7 mouse cellular contexts compared by ENCODE assay signal in the genomic region with DNA sequence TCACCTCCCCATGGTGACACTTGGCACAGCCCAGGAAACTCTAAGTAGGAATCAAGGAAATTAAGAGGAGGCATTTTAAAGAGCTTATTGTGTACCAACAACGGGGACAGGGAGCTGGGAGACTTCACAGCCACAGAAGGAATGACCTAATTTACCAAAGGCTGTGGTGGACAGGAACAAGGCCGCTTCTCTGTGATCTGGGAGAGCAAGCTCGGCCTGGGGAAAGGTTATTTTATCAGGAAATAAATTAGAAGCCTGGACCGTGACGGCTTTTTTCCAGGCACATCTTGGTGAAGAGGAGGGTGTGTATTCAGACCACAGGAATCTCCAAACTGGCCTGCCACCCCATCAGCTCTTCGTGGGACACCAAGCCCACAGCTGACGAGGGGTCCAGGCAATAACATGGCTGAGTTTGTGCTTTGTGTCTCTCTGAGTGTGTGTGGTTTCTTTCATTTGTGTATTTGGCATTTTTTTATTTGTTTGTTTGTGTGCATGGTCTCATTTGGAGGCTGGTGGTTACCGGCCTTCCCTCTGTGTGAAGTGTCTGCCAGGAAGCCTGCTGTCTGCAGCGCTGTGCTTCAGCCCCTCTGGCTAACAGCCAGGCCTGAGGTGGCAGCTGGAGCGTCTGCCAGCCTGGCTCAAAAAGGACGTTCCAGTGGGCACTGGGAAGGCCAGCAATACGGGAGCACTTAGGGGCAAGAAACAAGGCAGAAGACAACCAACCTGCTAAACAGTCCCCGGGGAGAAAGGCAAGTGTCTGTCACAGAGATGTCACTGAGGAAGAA.
DNase-seq lines count a peak whose midpoint lies in the region; ATAC-seq lines count a peak whose summit lies in the region.

No protein-coding gene starts in this region.

- peak; percentile 90 for ATAC-seq in hindbrain, embryonic 12.5 days (ENCODE audit: low FRiP score)

- H3K27me3 ChIP-seq in hindbrain, embryonic 12.5 days, result no peaks in the 10 kb centered on the region

- no peaks in the 10 kb centered on the region for H3K36me3 ChIP-seq in hindbrain, embryonic 12.5 days

- no peak overlapping the region for H3K4me2 ChIP-seq in hindbrain, embryonic 12.5 days (replicated peaks)

- peak; percentile 89 for DNase-seq in adrenal gland, adult 2 months
- peak; percentile 31 for DNase-seq in cerebellum, adult 8-10 months
- DNase-seq in gastrocnemius, adult 8-10 months (ENCODE audit: low spot score in 2 of 2), result peak; percentile 61 to 82
- DNase-seq in left cerebral cortex, postnatal 14 days (ENCODE audit: low spot score in 2 of 2), result peak; percentile 66 to 67
- DNase-seq in ovary, postnatal 36 days (ENCODE audit: low spot score), result peak; percentile 63
- no peak for DNase-seq in urinary bladder, postnatal 10 days (ENCODE audit: low spot score)

- H3K9me3 ChIP-seq in hindbrain, embryonic 12.5 days (replicated peaks), result no peaks in the 10 kb centered on the region

- H3K27ac ChIP-seq in hindbrain, embryonic 12.5 days, result peak overlapping the region; percentile 30; the same call in 1 of the 2 replicates

- no peak overlapping the region for H3K4me3 ChIP-seq in hindbrain, embryonic 12.5 days

- H3K4me1 ChIP-seq in hindbrain, embryonic 12.5 days, result peaks cover 9% of the 10 kb centered on the region

- H3K9ac ChIP-seq in hindbrain, embryonic 12.5 days, result no peak overlapping the region

- intact Hi-C loops in left cerebral cortex, postnatal 14 days (cut with DNase I), result no loop called here

- 46% methylated on average over 13 of the region's 13 CpGs for WGBS in hindbrain, embryonic 12.5 days
